Mouse (Mus musculus) midbrain, embryonic 13.5 days (tissue): ENCODE results near the gene Rmnd5b. TPM values are rescaled to one million over a fixed set of nuclear protein-coding genes. Genes with fewer than 3 reads are reported as not detected.
"Not testable (repeated sequence)": the region's sequence is repeated elsewhere in the genome, so short reads cannot be mapped to it uniquely, and the experiment has no call there.

ENCODE experiments used
- ATAC-seq: fragments of 200-750 bp; cut with Nextera tagmentation; 2 replicates; pipeline ENCODE4 v1.8.0; 2017; ENCODE audit warnings: mild to moderate bottlenecking, moderate TSS enrichment, moderate library complexity
- H3K27ac ChIP-seq: fragments of 300-500 bp; sonication (generic); 2 replicates; pipeline ENCODE4 v1.5.1; 2015; ENCODE audit warnings: inconsistent platforms, mild to moderate bottlenecking, moderate library complexity
- H3K27me3 ChIP-seq: fragments of 300-500 bp; sonication (generic); 2 replicates; pipeline ENCODE4 v1.6.1; 2015; ENCODE audit warnings: mild to moderate bottlenecking, inconsistent platforms
- H3K36me3 ChIP-seq: fragments of 300-500 bp; sonication (generic); 2 replicates; pipeline ENCODE4 v1.6.1; 2015; ENCODE audit warnings: mild to moderate bottlenecking, inconsistent platforms
- H3K4me1 ChIP-seq: fragments of 300-500 bp; sonication (generic); replicated peaks from 2 replicates; pipeline ENCODE4 v1.6.1; 2015; ENCODE audit warnings: inconsistent platforms
- H3K4me2 ChIP-seq: fragments of 300-500 bp; sonication (generic); replicated peaks from 2 replicates; pipeline ENCODE4 v1.6.1; 2015; ENCODE audit warnings: moderate library complexity, mild to moderate bottlenecking, inconsistent platforms
- H3K4me3 ChIP-seq: fragments of 300-500 bp; sonication (generic); replicated peaks from 2 replicates; pipeline ENCODE4 v1.5.1; 2015; ENCODE audit warnings: mild to moderate bottlenecking, inconsistent platforms
- H3K9ac ChIP-seq: fragments of 300-500 bp; sonication (generic); replicated peaks from 2 replicates; pipeline ENCODE4 v1.6.1; 2015; ENCODE audit warnings: mild to moderate bottlenecking, inconsistent platforms
- H3K9me3 ChIP-seq: fragments of 300-500 bp; sonication (generic); 2 replicates; pipeline ENCODE4 v1.6.1; 2016; ENCODE audit warnings: mild to moderate bottlenecking, inconsistent platforms
- WGBS: fragments of 180-500 bp; shearing (Covaris S2); methylation state at CpG from one replicate; pipeline ENCODE4 v1.1.7; 2015; 5-methylcytosine and 5-hydroxymethylcytosine counted together
- polyA plus RNA-seq: library from polyadenylated mRNA; unstranded; fragments of >200 nt; fragmentation: Nextera tagmentation; extraction: Ambion mirVana; gene quantifications from 2 replicates; pipeline ENCODE4 v1.2.1, GENCODE M21; 2015

Gene Rmnd5b
- polyA plus RNA-seq, 1 experiment from 2014 or later = 71.8 TPM

DNA sequence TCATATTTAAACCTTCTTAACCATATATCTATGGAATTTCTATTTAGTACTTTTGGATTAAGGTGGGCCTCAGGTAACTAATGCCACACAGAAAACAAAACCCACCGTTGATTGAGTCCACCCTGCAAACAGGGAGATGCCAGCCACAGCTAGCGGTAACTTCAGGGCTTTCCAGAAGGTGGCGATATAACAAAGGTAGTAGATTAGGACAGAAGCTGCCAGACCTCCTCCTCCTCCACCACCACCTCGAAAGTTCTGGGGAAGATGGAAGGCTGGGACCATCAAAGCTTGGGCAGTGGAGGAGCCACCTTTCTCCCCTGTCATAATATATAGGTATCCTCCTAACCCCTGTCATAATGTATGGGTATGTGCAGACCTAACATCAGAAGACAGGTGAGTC, 18.0 kb downstream of the Rmnd5b start:
- WGBS = 3% methylated on average over 4 of the region's 4 CpGs

GRCm38 (mm10) chr11:51616113-51616512, 19.6 kb downstream of the Rmnd5b start:
- Histone ChIP-seq H3K4me1 (peaks cover 22% of the 10 kb centered on the region), H3K4me2 (peak overlapping the region; percentile 54), H3K9ac (peak overlapping the region; percentile 53; the same call in 1 of the 2 replicates)
- H3K4me3 ChIP-seq, ATAC-seq, H3K36me3 ChIP-seq, H3K9me3 ChIP-seq, H3K27me3 ChIP-seq, H3K27ac ChIP-seq: not testable (repeated sequence)
- WGBS = 92% methylated on average over 7 of the region's 7 CpGs

More for the DNA sequence above, 18.0 kb downstream of the Rmnd5b start:
- Histone ChIP-seq H3K9me3 (no peaks in the 10 kb centered on the region), H3K9ac (no peak overlapping the region), H3K4me2 (no peak overlapping the region), H3K4me1 (peaks cover 26% of the 10 kb centered on the region), H3K27ac (no peak overlapping the region), H3K36me3 (peaks cover 13% of the 10 kb centered on the region), H3K4me3 (no peak overlapping the region), H3K27me3 (0 out of 2 replicates have a peak, but pooled peaks cover 5% of the 10 kb centered on the region)
- ATAC-seq = no peak

GRCm38 (mm10) chr11:51615601-51616000, 20.1 kb downstream of the Rmnd5b start:
- Histone ChIP-seq H3K36me3 (no peaks in the 10 kb centered on the region), H3K4me3 (peak overlapping the region; percentile 32), H3K9me3 (no peaks in the 10 kb centered on the region), H3K4me2 (peak overlapping the region; percentile 54), H3K27me3 (0 out of 2 replicates have a peak, but pooled peaks cover 5% of the 10 kb centered on the region), H3K4me1 (peaks cover 17% of the 10 kb centered on the region), H3K9ac (peak overlapping the region; percentile 53), H3K27ac (peak overlapping the region; percentile 31; the same call in 1 of the 2 replicates)
- 2% methylated on average over 14 of the region's 14 CpGs for WGBS
- 0 out of 2 replicates have a peak, but pooled peaks have one; percentile 9 for ATAC-seq

DNA sequence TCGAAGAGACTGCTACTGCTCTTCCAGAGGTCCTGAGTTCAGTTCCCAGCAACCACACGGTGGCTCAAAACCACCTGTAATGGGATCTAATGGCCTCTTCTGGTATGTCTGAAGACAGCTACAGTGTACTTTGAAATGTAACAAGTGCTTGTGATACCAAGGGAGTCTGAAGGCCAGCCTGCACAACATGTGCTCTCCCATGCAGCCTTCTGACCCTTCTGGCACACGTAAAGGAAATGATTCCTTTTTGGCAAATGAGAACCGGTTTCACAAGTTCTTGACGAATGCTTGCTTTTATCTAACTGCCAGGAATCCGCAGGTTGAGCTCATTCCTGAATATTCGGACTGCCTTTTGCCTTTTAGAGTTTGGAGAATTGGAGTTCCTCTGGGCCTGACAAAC, 20.6 kb downstream of the Rmnd5b start:
- Histone ChIP-seq H3K27ac (no peak overlapping the region), H3K4me3 (peak overlapping the region; percentile 32)
- WGBS = 60% methylated on average over 7 of the region's 7 CpGs

DNA sequence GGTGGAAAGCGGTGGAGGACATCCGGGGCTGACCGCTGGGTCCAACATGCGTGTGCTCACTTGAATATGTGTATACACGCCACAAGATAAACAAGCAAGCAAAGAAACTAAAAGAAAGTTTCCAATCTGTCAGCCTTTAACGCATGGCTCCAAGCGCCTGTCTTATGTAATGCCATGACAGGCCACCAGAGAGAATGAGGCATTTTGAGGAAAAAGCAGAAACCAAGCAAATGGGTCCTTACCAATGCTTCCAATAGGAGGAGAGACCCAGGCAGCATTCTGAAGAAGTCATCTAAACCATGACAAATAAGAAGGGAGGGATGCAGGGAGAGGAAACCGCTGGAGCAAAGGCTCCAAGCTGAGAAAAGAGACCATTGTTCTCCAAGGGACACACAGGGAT, 21.4 kb downstream of the Rmnd5b start:
- no peak overlapping the region for H3K9ac ChIP-seq
- H3K4me1 ChIP-seq = peaks cover 10% of the 10 kb centered on the region
- H3K4me2 ChIP-seq = no peak overlapping the region
- no peak for ATAC-seq
- H3K36me3 ChIP-seq = no peaks in the 10 kb centered on the region
- no peak overlapping the region for H3K4me3 ChIP-seq
- H3K9me3 ChIP-seq = no peaks in the 10 kb centered on the region
- H3K27me3 ChIP-seq = 0 out of 2 replicates have a peak, but pooled peaks cover 5% of the 10 kb centered on the region
- WGBS = 84% methylated on average over 8 of the region's 8 CpGs
- H3K27ac ChIP-seq = no peak overlapping the region

More for the DNA sequence above, 20.6 kb downstream of the Rmnd5b start:
- no peak for ATAC-seq
- H3K9me3 ChIP-seq = no peaks in the 10 kb centered on the region
- H3K9ac ChIP-seq = peak overlapping the region; percentile 53
- H3K4me2 ChIP-seq = peak overlapping the region; percentile 54
- no peaks in the 10 kb centered on the region for H3K36me3 ChIP-seq
- H3K27me3 ChIP-seq = 0 out of 2 replicates have a peak, but pooled peaks cover 5% of the 10 kb centered on the region
- peaks cover 12% of the 10 kb centered on the region for H3K4me1 ChIP-seq

GRCm38 (mm10) chr11:51609940-51610339, 25.8 kb downstream of the Rmnd5b start:
- not testable (repeated sequence) for H3K4me3 ChIP-seq

DNA sequence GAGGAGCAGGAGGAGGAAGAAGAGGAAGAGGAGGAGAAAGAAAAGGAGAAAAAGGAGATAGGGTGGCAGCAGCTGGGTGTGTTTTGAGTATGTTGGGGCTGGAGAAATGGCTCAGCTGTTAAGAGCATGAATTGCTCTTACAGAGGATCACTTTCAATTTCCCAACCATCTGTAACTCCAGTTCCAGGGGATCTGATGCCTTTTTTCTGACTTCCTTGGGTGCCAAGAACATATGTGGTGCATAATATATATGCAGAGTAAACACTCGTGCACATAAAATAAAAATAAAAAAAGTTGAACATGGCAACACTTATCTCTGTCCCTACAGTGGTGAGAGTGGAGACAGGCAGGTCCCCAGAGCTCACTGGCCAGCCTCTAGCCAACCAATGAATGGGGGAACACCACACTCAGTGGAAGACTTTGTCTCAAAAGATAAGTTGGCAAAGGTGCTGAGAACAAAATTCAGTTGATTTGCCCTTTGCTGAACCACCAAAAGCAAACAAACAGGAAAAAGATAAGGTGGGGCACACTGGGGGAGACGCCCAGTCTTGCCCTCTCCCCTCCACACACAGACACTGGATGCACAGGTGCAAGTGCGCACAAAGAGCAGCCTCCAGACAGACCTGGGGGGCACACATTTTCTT, 26.3 kb downstream of the Rmnd5b start:
- H3K9ac ChIP-seq = no peak overlapping the region
- no peaks in the 10 kb centered on the region for H3K27me3 ChIP-seq
- H3K4me3 ChIP-seq = no peak overlapping the region
- no peaks in the 10 kb centered on the region for H3K9me3 ChIP-seq
- H3K4me2 ChIP-seq = no peak overlapping the region
- H3K36me3 ChIP-seq = peaks cover 8% of the 10 kb centered on the region
- ATAC-seq = no peak
- WGBS = 85% methylated on average over 3 of the region's 3 CpGs
- H3K27ac ChIP-seq = no peak overlapping the region
- H3K4me1 ChIP-seq = peaks cover 19% of the 10 kb centered on the region

More at GRCm38 (mm10) chr11:51609940-51610339, 25.8 kb downstream of the Rmnd5b start:
- H3K4me1 ChIP-seq = peaks cover 13% of the 10 kb centered on the region
- H3K27ac ChIP-seq, H3K4me2 ChIP-seq, H3K9me3 ChIP-seq, H3K9ac ChIP-seq, H3K36me3 ChIP-seq, H3K27me3 ChIP-seq, ATAC-seq: not testable (repeated sequence)
- 90% methylated on average over 5 of the region's 5 CpGs for WGBS

- peak overlapping the region; percentile 77 for H3K4me2 ChIP-seq
- 13% methylated on average over 15 of the region's 15 CpGs for WGBS
- no peaks in the 10 kb centered on the region for H3K9me3 ChIP-seq
- peaks cover 30% of the 10 kb centered on the region for H3K36me3 ChIP-seq
- H3K27ac ChIP-seq = peak overlapping the region; percentile 97
- H3K4me3 ChIP-seq = peak overlapping the region; percentile 97
- H3K27me3 ChIP-seq = no peaks in the 10 kb centered on the region
- ATAC-seq = peak; percentile 74
- H3K4me1 ChIP-seq = peaks cover 41% of the 10 kb centered on the region
- peak overlapping the region; percentile 87 for H3K9ac ChIP-seq
These were observed 28.5 kb downstream of the Rmnd5b start for GRCm38 (mm10) chr11:51607096-51607738.

DNA sequence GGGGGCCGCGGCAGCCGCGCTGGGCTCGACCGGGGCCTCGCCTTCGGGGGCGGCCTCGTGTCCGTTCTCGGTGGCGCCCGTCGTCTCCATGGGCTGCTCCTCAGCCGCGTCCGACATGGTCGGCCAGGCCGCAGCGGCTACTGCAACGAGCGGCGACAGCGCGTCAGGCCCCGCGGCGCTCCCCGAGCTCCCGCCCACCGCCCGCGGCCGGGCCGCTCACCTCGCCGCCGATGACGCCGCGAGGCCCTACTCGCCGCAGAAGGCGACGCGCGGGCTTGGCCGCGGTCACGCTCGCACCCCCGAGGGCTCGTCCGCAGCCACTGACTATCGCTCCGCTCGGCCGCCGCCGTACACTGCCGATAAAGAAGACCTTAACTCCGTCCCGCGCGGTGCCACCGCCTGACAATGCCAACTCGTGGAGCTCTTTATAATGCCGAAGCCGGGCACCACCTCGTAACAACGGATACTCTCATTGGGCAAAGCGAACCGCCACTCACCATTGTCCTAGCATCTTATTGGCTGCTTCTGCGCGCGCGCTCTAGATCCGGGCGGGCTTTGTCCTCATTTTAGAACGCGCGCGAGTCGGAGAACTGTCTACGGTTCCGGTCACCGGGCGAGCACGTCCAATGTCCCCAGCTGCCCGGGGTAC, 29.1 kb downstream of the Rmnd5b start, which contains the start of gene Hnrnpab:
TSS of gene Hnrnpab (minus strand) at position 401 of the 649 bp plus-strand sequence.
- H3K4me2 ChIP-seq = peak within 1 kb of the TSS; percentile 97
- H3K27me3 ChIP-seq = no peaks in the 10 kb centered on the region
- peaks cover 36% of the 10 kb centered on the region for H3K36me3 ChIP-seq
- no peaks in the 10 kb centered on the region for H3K9me3 ChIP-seq
- WGBS = under 1% methylated on average over 81 of the region's 91 CpGs
- H3K4me3 ChIP-seq = peak within 1 kb of the TSS; percentile 97
- ATAC-seq = peak; percentile 94
- peak within 1 kb of the TSS; percentile 100 for H3K9ac ChIP-seq
- peak within 1 kb of the TSS; percentile 97 for H3K27ac ChIP-seq
- peaks cover 47% of the 10 kb centered on the region for H3K4me1 ChIP-seq

DNA sequence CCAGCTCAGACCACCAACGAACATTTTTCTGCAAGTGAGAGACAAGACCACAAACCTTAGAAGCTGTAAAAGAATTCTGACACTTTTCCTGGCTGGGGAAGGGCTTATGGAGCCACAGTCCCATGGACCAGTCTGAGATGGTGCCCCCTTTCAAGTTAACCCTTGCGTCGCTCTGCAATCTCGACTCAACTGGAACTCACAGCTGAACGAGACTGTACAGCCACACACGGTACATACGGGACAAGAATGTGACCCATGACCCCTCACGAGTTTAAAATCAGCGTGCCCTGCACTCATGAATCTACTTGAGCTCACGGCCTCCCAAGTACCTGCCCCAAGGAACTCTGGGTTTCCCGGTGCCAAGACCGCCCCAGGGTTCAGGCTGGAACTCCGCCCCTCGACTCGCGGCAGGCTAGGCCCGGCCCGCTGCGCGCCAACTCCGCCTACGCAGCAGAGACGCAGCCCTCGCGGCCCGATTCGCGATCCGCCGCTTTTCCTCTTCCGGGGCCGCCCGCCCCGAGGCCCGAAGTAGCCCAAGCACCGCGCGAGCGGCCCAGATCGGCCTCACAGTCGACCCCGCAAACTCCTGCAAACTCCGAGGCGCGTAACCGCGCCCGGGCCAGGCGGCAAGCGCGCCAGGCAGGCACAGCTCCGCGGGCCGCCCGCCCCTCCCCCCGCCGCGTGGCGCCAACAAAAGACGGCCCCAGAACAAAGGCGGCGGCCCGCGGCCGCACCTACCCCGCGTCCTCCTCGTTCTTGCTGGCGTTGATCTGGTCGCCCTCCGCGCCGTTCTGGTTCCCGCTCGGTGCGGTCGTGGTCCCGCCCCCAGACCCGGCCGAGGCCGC, 29.9 kb downstream of the Rmnd5b start:
- WGBS = under 1% methylated on average over 63 of the region's 81 CpGs
- Histone ChIP-seq H3K4me2 (peak overlapping the region; percentile 97), H3K27ac (peak overlapping the region; percentile 97), H3K36me3 (peaks cover 44% of the 10 kb centered on the region), H3K9ac (peak overlapping the region; percentile 100), H3K27me3 (no peaks in the 10 kb centered on the region), H3K4me1 (peaks cover 52% of the 10 kb centered on the region), H3K4me3 (peak overlapping the region; percentile 97), H3K9me3 (no peaks in the 10 kb centered on the region)
- ATAC-seq = peak; percentile 60

DNA sequence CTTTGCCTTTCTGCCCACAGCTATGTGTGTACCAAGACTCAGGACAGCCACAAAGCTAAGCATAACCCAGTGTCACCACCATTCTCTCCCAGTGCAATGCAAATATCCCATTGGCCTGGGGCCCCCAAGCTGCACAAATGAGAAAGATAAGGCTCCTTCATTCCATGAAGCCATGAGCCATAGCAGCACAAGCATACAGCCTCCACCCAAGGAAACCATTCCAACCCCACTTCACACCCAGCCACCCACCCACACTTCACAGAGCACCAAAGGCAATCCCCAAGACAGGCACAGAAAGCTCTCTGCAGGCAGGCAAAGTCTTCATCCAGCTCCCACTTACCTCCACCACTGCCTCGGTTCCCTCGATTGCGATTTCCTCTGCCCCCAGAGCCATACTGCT, 33.4 kb downstream of the Rmnd5b start:
- Histone ChIP-seq H3K4me2 (no peak overlapping the region; the same call in 1 of the 2 replicates), H3K36me3 (peaks cover 79% of the 10 kb centered on the region), H3K9ac (0 out of 2 replicates have a peak overlapping the region, but pooled peaks have one; percentile 7), H3K27me3 (no peaks in the 10 kb centered on the region), H3K4me1 (peaks cover 56% of the 10 kb centered on the region), H3K27ac (no peak overlapping the region), H3K4me3 (no peak overlapping the region), H3K9me3 (no peaks in the 10 kb centered on the region)
- no peak for ATAC-seq
- WGBS = 93% methylated on average over 3 of the region's 3 CpGs
